Mouse (Mus musculus): Measurements from ENCODE around the gene Trub1. TPM values are rescaled to one million over a fixed set of nuclear protein-coding genes. Genes with fewer than 3 reads are reported as not detected.

Gene Trub1
- polyA plus RNA-seq, 1 experiment from 2014 or later, result 27.5 TPM

- ATAC-seq (replicated peaks; ENCODE audit: low FRiP score), result no peak
- H3K27ac ChIP-seq (ENCODE audit: low read depth, low read length), result no peak overlapping the region
- 86% methylated on average over 11 of the region's 11 CpGs for WGBS
Observed at GRCm38 (mm10) chr19:57510836-57511235, 58.1 kb downstream of the Trub1 start.

GRCm38 (mm10) chr19:57513123-57513522 is 60.4 kb downstream of the Trub1 start:
- ATAC-seq (replicated peaks; ENCODE audit: low FRiP score) (no peak), DNase-seq (ENCODE audit: low spot score) (no peak)
- Histone ChIP-seq H3K4me2 (no peak overlapping the region), H3K9ac (ENCODE audit: low read depth, low read length) (no peak overlapping the region), H3K27me3 (replicated peaks; ENCODE audit: control insufficient read depth, insufficient read depth, low read length) (no peaks in the 10 kb centered on the region), H3K4me1 (replicated peaks; ENCODE audit: control insufficient read depth, insufficient read depth, low read length) (no peaks in the 10 kb centered on the region), H3K27ac (ENCODE audit: low read depth, low read length) (no peak overlapping the region), H3K9me3 (ENCODE audit: control insufficient read depth, low read length) (no peaks in the 10 kb centered on the region), H3K4me3 (ENCODE audit: low read depth, low read length) (no peak overlapping the region), H3K36me3 (ENCODE audit: control insufficient read depth, insufficient read depth, low read length) (no peaks in the 10 kb centered on the region)
- 80% methylated on average over 9 of the region's 9 CpGs for WGBS

More at GRCm38 (mm10) chr19:57510836-57511235, 58.1 kb downstream of the Trub1 start:
- no peaks in the 10 kb centered on the region for H3K9me3 ChIP-seq (ENCODE audit: control insufficient read depth, low read length)
- H3K9ac ChIP-seq (ENCODE audit: low read depth, low read length), result no peak overlapping the region
- H3K27me3 ChIP-seq (replicated peaks; ENCODE audit: control insufficient read depth, insufficient read depth, low read length), result no peaks in the 10 kb centered on the region
- H3K4me2 ChIP-seq, result no peak overlapping the region
- no peak for DNase-seq (ENCODE audit: low spot score)
- H3K4me1 ChIP-seq (replicated peaks; ENCODE audit: control insufficient read depth, insufficient read depth, low read length), result no peaks in the 10 kb centered on the region
- H3K36me3 ChIP-seq (ENCODE audit: control insufficient read depth, insufficient read depth, low read length), result no peaks in the 10 kb centered on the region
- H3K4me3 ChIP-seq (ENCODE audit: low read depth, low read length), result no peak overlapping the region

GRCm38 (mm10) chr19:57521721-57522120 is 69.0 kb downstream of the Trub1 start:
- no peak for DNase-seq (ENCODE audit: low spot score)
- Histone ChIP-seq H3K4me3 (ENCODE audit: low read depth, low read length) (no peak overlapping the region), H3K27ac (ENCODE audit: low read depth, low read length) (no peak overlapping the region), H3K4me2 (no peak overlapping the region), H3K27me3 (replicated peaks; ENCODE audit: control insufficient read depth, insufficient read depth, low read length) (no peaks in the 10 kb centered on the region), H3K9ac (ENCODE audit: low read depth, low read length) (no peak overlapping the region), H3K36me3 (ENCODE audit: control insufficient read depth, insufficient read depth, low read length) (no peaks in the 10 kb centered on the region), H3K4me1 (replicated peaks; ENCODE audit: control insufficient read depth, insufficient read depth, low read length) (no peaks in the 10 kb centered on the region), H3K9me3 (ENCODE audit: control insufficient read depth, low read length) (no peaks in the 10 kb centered on the region)
- no peak for ATAC-seq (replicated peaks; ENCODE audit: low FRiP score)

DNA sequence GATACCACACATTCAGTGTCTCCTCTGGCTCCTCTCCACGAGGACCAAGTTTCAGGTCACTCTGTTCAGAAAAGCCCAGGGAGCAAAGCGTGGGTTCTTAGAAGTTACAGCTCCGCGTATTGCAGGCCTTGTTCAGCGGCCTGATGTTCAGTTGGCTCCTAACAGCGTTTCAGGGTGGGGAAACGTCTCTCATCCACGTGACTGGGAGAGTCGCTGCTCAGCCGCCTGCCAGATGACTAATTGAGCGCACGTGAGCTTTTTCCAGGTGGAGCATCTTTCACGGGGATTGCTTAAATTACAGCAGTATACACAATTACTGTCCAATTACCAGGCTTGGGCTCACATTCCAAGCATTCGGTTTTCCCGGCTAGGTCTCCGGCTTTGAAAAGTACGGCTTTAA is 70.7 kb downstream of the Trub1 start:
- H3K9me3 ChIP-seq (ENCODE audit: control insufficient read depth, low read length), result no peaks in the 10 kb centered on the region
- H3K4me3 ChIP-seq (ENCODE audit: low read depth, low read length), result no peak overlapping the region
- DNase-seq (ENCODE audit: low spot score) (no peak), ATAC-seq (replicated peaks; ENCODE audit: low FRiP score) (no peak)
- 78% methylated on average over 17 of the region's 17 CpGs for WGBS
- H3K9ac ChIP-seq (ENCODE audit: low read depth, low read length), result no peak overlapping the region
- H3K4me1 ChIP-seq (replicated peaks; ENCODE audit: control insufficient read depth, insufficient read depth, low read length), result no peaks in the 10 kb centered on the region
- H3K27ac ChIP-seq (ENCODE audit: low read depth, low read length), result no peak overlapping the region
- H3K4me2 ChIP-seq, result no peak overlapping the region
- H3K27me3 ChIP-seq (replicated peaks; ENCODE audit: control insufficient read depth, insufficient read depth, low read length), result no peaks in the 10 kb centered on the region
- H3K36me3 ChIP-seq (ENCODE audit: control insufficient read depth, insufficient read depth, low read length), result no peaks in the 10 kb centered on the region

DNA sequence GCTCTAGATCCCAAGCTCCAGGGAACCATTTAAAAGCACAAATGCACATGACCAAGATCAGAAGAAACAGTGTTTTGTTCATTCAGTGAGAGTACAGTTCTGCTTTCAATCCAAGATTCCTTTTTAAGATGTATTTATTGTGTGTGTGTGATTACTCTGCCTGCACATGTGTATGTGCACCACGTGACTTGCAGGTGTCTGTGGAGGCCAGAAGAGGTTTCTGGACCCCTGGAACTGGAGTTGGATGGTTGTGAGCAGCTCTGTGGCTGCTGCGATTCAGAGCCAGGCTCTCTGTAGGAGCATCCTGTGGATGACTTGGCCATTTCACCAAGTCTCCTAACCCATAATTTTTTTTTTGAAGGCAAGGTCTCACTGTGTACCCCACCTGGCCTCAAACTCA is 73.0 kb downstream of the Trub1 start:
- Histone ChIP-seq H3K27me3 (replicated peaks; ENCODE audit: control insufficient read depth, insufficient read depth, low read length) (no peaks in the 10 kb centered on the region), H3K27ac (ENCODE audit: low read depth, low read length) (no peak overlapping the region), H3K4me1 (replicated peaks; ENCODE audit: control insufficient read depth, insufficient read depth, low read length) (no peaks in the 10 kb centered on the region), H3K9me3 (ENCODE audit: control insufficient read depth, low read length) (no peaks in the 10 kb centered on the region), H3K4me2 (no peak overlapping the region), H3K36me3 (ENCODE audit: control insufficient read depth, insufficient read depth, low read length) (no peaks in the 10 kb centered on the region), H3K4me3 (ENCODE audit: low read depth, low read length) (no peak overlapping the region), H3K9ac (ENCODE audit: low read depth, low read length) (no peak overlapping the region)
- WGBS, result 67% methylated on average over 2 of the region's 2 CpGs
- no peak for DNase-seq (ENCODE audit: low spot score)
- no peak for ATAC-seq (replicated peaks; ENCODE audit: low FRiP score)

- Histone ChIP-seq H3K36me3 (ENCODE audit: control insufficient read depth, insufficient read depth, low read length) (no peaks in the 10 kb centered on the region), H3K9ac (ENCODE audit: low read depth, low read length) (no peak overlapping the region), H3K9me3 (ENCODE audit: control insufficient read depth, low read length) (no peaks in the 10 kb centered on the region), H3K4me2 (no peak overlapping the region), H3K27me3 (replicated peaks; ENCODE audit: control insufficient read depth, insufficient read depth, low read length) (no peaks in the 10 kb centered on the region), H3K4me3 (ENCODE audit: low read depth, low read length) (no peak overlapping the region), H3K4me1 (replicated peaks; ENCODE audit: control insufficient read depth, insufficient read depth, low read length) (no peaks in the 10 kb centered on the region), H3K27ac (ENCODE audit: low read depth, low read length) (no peak overlapping the region)
- ATAC-seq (replicated peaks; ENCODE audit: low FRiP score), result no peak
- 79% methylated on average over 4 of the region's 4 CpGs for WGBS
- no peak for DNase-seq (ENCODE audit: low spot score)
Observed at GRCm38 (mm10) chr19:57530212-57530611, 77.5 kb downstream of the Trub1 start.

- no peaks in the 10 kb centered on the region for H3K9me3 ChIP-seq (ENCODE audit: control insufficient read depth, low read length)
- no peaks in the 10 kb centered on the region for H3K4me1 ChIP-seq (replicated peaks; ENCODE audit: control insufficient read depth, insufficient read depth, low read length)
- H3K4me3 ChIP-seq (ENCODE audit: low read depth, low read length), result no peak overlapping the region
- no peak overlapping the region for H3K27ac ChIP-seq (ENCODE audit: low read depth, low read length)
- ATAC-seq (replicated peaks; ENCODE audit: low FRiP score) (no peak), DNase-seq (ENCODE audit: low spot score) (no peak)
- H3K9ac ChIP-seq (ENCODE audit: low read depth, low read length), result no peak overlapping the region
- no peaks in the 10 kb centered on the region for H3K27me3 ChIP-seq (replicated peaks; ENCODE audit: control insufficient read depth, insufficient read depth, low read length)
- no peaks in the 10 kb centered on the region for H3K36me3 ChIP-seq (ENCODE audit: control insufficient read depth, insufficient read depth, low read length)
- no peak overlapping the region for H3K4me2 ChIP-seq
- 73% methylated on average over 7 of the region's 7 CpGs for WGBS
Observed at GRCm38 (mm10) chr19:57534262-57534661, 81.5 kb downstream of the Trub1 start.

GRCm38 (mm10) chr19:57536512-57536911 is 83.8 kb downstream of the Trub1 start:
- Histone ChIP-seq H3K4me3 (ENCODE audit: low read depth, low read length) (no peak overlapping the region), H3K4me1 (replicated peaks; ENCODE audit: control insufficient read depth, insufficient read depth, low read length) (no peaks in the 10 kb centered on the region), H3K36me3 (ENCODE audit: control insufficient read depth, insufficient read depth, low read length) (no peaks in the 10 kb centered on the region), H3K9ac (ENCODE audit: low read depth, low read length) (no peak overlapping the region), H3K9me3 (ENCODE audit: control insufficient read depth, low read length) (no peaks in the 10 kb centered on the region), H3K27ac (ENCODE audit: low read depth, low read length) (no peak overlapping the region), H3K4me2 (no peak overlapping the region), H3K27me3 (replicated peaks; ENCODE audit: control insufficient read depth, insufficient read depth, low read length) (no peaks in the 10 kb centered on the region)
- WGBS, result 61% methylated on average over 5 of the region's 5 CpGs
- no peak for DNase-seq (ENCODE audit: low spot score)
- no peak for ATAC-seq (replicated peaks; ENCODE audit: low FRiP score)

DNA sequence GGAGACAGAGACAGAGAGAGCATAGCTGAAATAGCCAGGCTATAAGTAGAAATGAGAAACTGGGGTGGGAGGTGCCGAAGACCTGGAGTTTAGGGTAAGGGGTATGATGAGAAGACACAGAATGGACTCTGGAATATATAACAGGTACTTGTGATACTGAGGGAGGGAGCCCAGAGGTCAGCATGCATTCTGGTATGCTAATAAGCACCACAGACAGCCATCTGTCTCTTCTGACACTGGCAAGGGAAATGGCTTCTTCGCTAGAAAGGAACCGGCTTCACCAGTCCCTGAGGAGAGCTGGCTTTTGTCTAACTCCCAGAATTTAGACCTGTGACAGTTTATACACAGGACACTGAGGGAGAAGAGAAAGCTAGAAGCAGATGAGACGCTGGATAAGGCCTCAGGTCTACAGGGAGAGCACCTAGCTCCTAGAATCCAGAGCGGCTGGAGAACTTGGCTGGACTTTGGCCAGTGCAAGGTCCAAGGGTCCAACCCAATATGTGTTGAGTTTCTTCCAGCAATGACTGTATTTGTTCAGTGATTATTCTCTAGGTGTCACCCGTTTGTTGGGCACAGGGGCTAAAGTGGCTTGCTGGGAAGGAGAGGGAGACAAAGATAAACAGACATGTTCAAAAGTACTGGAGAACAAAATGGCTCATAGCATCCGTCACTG is 84.9 kb downstream of the Trub1 start:
- DNase-seq (ENCODE audit: low spot score), result no peak
- no peaks in the 10 kb centered on the region for H3K27me3 ChIP-seq (replicated peaks; ENCODE audit: control insufficient read depth, insufficient read depth, low read length)
- H3K27ac ChIP-seq (ENCODE audit: low read depth, low read length), result no peak overlapping the region
- H3K4me1 ChIP-seq (replicated peaks; ENCODE audit: control insufficient read depth, insufficient read depth, low read length), result no peaks in the 10 kb centered on the region
- ATAC-seq (replicated peaks; ENCODE audit: low FRiP score), result no peak
- no peaks in the 10 kb centered on the region for H3K9me3 ChIP-seq (ENCODE audit: control insufficient read depth, low read length)
- H3K9ac ChIP-seq (ENCODE audit: low read depth, low read length), result no peak overlapping the region
- H3K36me3 ChIP-seq (ENCODE audit: control insufficient read depth, insufficient read depth, low read length), result no peaks in the 10 kb centered on the region
- no peak overlapping the region for H3K4me3 ChIP-seq (ENCODE audit: low read depth, low read length)
- 68% methylated on average over 7 of the region's 7 CpGs for WGBS
- H3K4me2 ChIP-seq, result no peak overlapping the region
